Mouse (Mus musculus): ENCODE measurements around the gene Myoc. TPM values are rescaled to one million over a fixed set of nuclear protein-coding genes. Genes with fewer than 3 reads are reported as not detected.
A peak's percentile ranks its signal among the peaks of the same experiment; 100 is the strongest.

Gene Myoc
- polyA plus RNA-seq, 1 experiment from 2014 or later: not detected

DNA sequence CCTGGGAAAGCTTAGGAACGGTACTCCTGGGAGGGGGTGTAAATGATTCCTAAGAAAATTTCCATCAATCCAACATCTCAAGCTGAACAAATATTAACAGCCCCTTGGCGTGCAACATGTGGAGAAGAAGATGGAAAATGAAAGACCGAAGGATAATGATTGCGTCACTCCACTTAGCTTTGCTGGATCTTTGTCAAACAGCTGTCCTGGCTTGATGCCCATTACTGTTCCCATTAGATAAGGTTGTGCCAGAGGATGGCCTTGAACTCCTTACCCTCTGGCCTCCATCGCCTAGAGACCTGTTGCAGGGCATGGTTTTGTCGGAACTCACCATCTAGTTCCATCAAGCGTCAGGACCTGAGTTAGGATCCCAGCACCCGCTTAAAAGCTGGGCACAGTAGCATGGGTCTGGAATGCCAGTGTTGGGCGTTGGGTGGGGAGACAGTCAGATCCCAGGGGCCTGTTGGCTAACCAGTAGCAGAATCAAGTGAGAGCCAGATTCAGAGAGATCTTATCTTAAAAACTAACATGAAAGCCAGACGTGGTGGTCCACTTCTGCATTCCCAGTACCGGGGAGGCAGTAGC is 21.4 kb downstream of the Myoc start:
- no peak for ATAC-seq (ENCODE audit: borderline replicate concordance, extremely low read depth, low FRiP score, low TSS enrichment)
- Histone ChIP-seq H3K36me3 (no peaks in the 10 kb centered on the region), H3K4me1 (no peaks in the 10 kb centered on the region), H3K9me3 (no peaks in the 10 kb centered on the region), H3K4me3 (no peak overlapping the region), H3K4me2 (no peak overlapping the region), H3K27ac (no peak overlapping the region), H3K27me3 (no peaks in the 10 kb centered on the region), H3K9ac (no peak overlapping the region)
- 54% methylated on average over 11 of the region's 11 CpGs for WGBS

DNA sequence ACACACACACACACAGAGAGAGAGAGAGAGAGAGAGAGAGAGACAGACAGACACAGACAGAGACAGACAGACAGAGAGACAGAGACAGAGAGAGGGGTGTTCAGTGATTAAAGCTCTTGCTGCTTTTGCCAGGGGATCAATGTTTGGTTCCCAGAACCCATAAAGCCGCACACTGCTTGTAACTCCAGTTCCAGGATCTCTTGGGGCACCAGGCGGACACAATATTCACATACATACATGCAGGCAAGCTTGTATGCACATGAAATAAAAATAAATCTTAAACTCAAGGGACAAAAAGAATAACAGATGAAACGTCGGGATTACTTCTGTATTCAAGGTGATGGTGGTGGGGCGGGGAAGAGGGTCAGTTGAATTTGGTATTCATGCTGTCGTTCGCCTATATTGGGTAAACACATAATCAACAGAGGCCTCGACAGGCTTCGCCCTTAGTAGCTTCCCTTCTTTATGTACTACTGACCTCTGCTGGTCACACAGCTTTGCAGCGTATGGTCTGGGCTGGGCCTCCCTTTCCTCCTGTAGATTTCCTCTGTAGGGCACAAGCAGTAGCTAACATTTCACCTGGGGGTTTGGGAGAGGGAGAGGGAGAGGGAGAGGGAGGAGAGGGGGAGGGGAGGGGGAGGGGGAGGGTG is 26.0 kb downstream of the Myoc start:
- H3K4me3 ChIP-seq: no peak overlapping the region
- 13% methylated on average over 10 of the region's 10 CpGs for whole genome bisulfite sequencing
- no peak overlapping the region for H3K9ac ChIP-seq

DNA sequence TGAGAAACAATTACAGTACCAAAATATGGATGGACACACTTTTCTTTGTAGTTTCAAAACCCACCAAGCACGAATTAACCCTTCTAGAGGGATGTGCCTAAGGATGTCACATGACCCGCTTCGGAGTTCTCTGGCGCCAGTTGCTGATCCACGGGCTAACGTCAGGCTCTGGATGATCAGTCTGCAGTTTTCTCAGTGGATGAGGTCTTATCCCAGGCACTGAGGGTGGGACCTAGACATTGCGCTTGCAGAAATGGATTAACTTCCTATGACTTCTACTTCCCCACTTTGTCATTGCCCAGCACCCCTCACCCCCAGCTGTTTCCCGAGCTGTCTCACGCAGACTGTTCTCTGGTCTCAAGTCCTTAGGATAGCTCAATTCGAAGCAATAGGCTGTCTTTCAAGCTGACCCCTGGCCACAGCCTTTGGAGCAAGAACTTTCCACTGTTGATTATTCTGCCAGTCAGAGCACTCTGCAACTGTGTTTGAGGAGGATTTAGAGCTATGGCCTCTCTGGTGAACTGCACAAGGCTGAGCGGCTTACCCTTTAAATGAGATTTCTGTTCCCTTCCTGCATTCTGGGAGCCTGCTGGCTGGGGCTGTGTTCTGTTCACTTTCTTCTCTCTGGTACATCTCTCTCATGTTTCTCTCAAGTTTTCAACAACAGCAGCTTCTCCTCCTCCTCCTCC is 26.7 kb downstream of the Myoc start:
- Histone ChIP-seq H3K9me3 (no peaks in the 10 kb centered on the region), H3K4me1 (0 out of 2 replicates have a peak, but pooled peaks cover 5% of the 10 kb centered on the region), H3K27ac (no peak overlapping the region), H3K9ac (peak overlapping the region; percentile 36), H3K27me3 (no peaks in the 10 kb centered on the region), H3K4me2 (peak overlapping the region; percentile 61), H3K4me3 (peak overlapping the region; percentile 36), H3K36me3 (peaks cover 10% of the 10 kb centered on the region)
- 2% methylated on average over 11 of the region's 11 CpGs for WGBS
- peak; percentile 83 for ATAC-seq (ENCODE audit: borderline replicate concordance, extremely low read depth, low FRiP score, low TSS enrichment)

More for the DNA sequence above, 26.0 kb downstream of the Myoc start:
- H3K27ac ChIP-seq: no peak overlapping the region
- H3K9me3 ChIP-seq: no peaks in the 10 kb centered on the region
- H3K36me3 ChIP-seq: peaks cover 5% of the 10 kb centered on the region; the same call in 1 of the 2 replicates
- H3K4me2 ChIP-seq: peak overlapping the region; percentile 61; the same call in 1 of the 2 replicates
- ATAC-seq (ENCODE audit: borderline replicate concordance, extremely low read depth, low FRiP score, low TSS enrichment): peak; percentile 97
- no peaks in the 10 kb centered on the region for H3K27me3 ChIP-seq
- H3K4me1 ChIP-seq: 0 out of 2 replicates have a peak, but pooled peaks cover 5% of the 10 kb centered on the region

DNA sequence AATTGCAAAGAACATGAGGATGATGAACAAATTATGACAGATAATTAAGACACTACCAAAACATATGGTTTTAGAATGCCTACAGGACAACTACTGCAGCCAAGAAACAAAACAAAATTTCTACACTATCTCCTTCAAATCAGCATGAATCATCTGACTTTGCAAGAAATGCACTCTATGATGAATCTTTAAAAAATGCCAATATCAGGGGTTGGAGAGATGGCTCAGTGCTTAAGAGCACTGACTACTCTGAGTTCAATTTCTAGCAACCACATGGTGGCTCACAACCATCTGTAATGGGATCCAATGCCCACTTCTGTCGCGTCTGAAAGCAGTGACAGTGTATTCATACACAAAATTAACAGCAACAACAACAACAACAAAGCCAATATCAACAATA is 54.8 kb downstream of the Myoc start:
- 83% methylated on average over 2 of the region's 2 CpGs for WGBS
- H3K9me3 ChIP-seq: no peaks in the 10 kb centered on the region
- H3K4me2 ChIP-seq: no peak overlapping the region
- H3K27ac ChIP-seq: no peak overlapping the region
- H3K36me3 ChIP-seq: peaks cover 86% of the 10 kb centered on the region
- H3K4me3 ChIP-seq: no peak overlapping the region
- H3K9ac ChIP-seq: no peak overlapping the region
- no peak for ATAC-seq (ENCODE audit: borderline replicate concordance, extremely low read depth, low FRiP score, low TSS enrichment)
- H3K4me1 ChIP-seq: no peaks in the 10 kb centered on the region
- no peaks in the 10 kb centered on the region for H3K27me3 ChIP-seq

DNA sequence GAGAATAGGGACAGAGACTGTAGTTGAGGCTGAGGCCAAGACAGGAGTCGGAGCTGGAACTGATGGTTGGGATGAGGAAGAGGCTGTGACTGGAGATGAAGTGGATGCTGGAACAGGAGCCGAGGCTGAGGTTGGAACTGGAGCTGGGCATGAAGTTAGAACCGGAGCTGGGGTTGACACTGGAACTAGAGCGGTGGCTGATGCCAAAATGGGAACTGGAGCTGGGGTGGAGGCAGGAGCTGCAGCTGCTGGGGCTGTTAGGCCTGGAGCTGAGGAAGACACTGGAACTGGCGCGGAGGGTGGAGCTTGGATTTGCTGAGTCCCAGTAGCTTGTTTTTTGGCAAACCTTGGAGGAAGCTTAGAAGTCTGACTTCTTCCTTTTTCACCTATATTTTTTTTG is 58.9 kb downstream of the Myoc start:
- Histone ChIP-seq H3K9ac (no peak overlapping the region), H3K4me2 (no peak overlapping the region), H3K27me3 (no peaks in the 10 kb centered on the region), H3K4me1 (no peaks in the 10 kb centered on the region), H3K9me3 (no peaks in the 10 kb centered on the region), H3K36me3 (peaks cover 73% of the 10 kb centered on the region), H3K4me3 (no peak overlapping the region), H3K27ac (no peak overlapping the region)
- ATAC-seq (ENCODE audit: borderline replicate concordance, extremely low read depth, low FRiP score, low TSS enrichment): no peak
- 93% methylated on average over 6 of the region's 6 CpGs for WGBS

Small RNA genes lying within 50 kb of the gene (microRNA-seq; reads per million reads assigned to microRNA genes)
- gene Gm27616: not detected

Other genes starting within 250 kb of the Myoc start
- gene Dnm3, start 161.1 kb upstream of the Myoc start, polyA plus RNA-seq (2015; fragmentation: Nextera tagmentation; extraction: Ambion mirVana): 2.2 and 2.7 TPM in 2 replicates
- 22.6 and 23.4 TPM in 2 replicates for gene Mettl13, start 90.6 kb upstream of the Myoc start, polyA plus RNA-seq (2015; fragmentation: Nextera tagmentation; extraction: Ambion mirVana)
- 49.7 and 53.6 TPM in 2 replicates for gene Vamp4, start 68.6 kb upstream of the Myoc start, polyA plus RNA-seq (2015; fragmentation: Nextera tagmentation; extraction: Ambion mirVana)
- not detected in 2 replicates for gene Myocos, start 19.1 kb downstream of the Myoc start, polyA plus RNA-seq (2015; fragmentation: Nextera tagmentation; extraction: Ambion mirVana)
- gene Prrc2c, start 101.4 kb downstream of the Myoc start, polyA plus RNA-seq (2015; fragmentation: Nextera tagmentation; extraction: Ambion mirVana): 136 and 140 TPM in 2 replicates
- gene Fmo4, start 174.8 kb downstream of the Myoc start, polyA plus RNA-seq (2015; fragmentation: Nextera tagmentation; extraction: Ambion mirVana): 1.5 and 1.8 TPM in 2 replicates
- 15.1 and 17.1 TPM in 2 replicates for gene Fmo1, start 227.5 kb downstream of the Myoc start, polyA plus RNA-seq (2015; fragmentation: Nextera tagmentation; extraction: Ambion mirVana)